Mouse (Mus musculus) layer of hippocampus, postnatal 10 days (tissue): ENCODE measurements at regions not wholly inside any gene's neighbourhood (a gene's known extent, or its start where the extent isn't known, plus 50 kb on each side); places are given as distances from the start of the nearest gene placed in this dataset.

Source experiments
- DNase-seq, 2 experiments: peaks; one replicate each; pipeline ENCODE4 v3.0.0; 2021; ENCODE audit warnings: low spot score in 2 of 2

GRCm38 (mm10) chr10:83895741-83896150 is 173.1 kb downstream of the 1500009L16Rik start:
- no peak for DNase-seq

DNA sequence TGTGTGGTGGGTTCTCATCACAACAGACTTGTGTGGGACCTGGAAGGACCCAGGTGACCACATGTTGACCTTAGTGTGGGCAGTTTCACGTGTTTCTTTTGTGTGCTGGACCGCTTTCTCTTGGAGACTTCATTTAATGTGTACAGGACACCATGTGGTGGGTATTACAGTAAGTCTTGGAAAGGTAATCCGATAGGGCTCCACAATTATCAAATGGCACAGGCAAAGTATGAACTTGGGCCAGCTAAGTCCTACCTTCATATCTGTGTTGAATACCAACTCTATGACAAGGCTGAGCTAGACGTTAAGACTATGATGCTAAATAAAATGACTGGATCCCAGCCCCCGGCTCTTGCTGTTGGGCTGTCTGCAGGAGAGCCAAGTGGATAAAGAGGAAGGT is 173.5 kb downstream of the 1500009L16Rik start:
- no peak for DNase-seq

- no peak for DNase-seq
Observed at GRCm38 (mm10) chr10:83897558-83897957, 174.9 kb downstream of the 1500009L16Rik start.

- peak; percentile 13 to 24 for DNase-seq
Observed at GRCm38 (mm10) chr10:83906751-83907150, 184.1 kb downstream of the 1500009L16Rik start.

GRCm38 (mm10) chr10:83910649-83911370 is 188.1 kb downstream of the 1500009L16Rik start:
- no peak for DNase-seq

GRCm38 (mm10) chr10:83914401-83915132 is 191.9 kb downstream of the 1500009L16Rik start:
- no peak for DNase-seq

- DNase-seq, result no peak
Observed at GRCm38 (mm10) chr10:83915133-83915730, 192.6 kb downstream of the 1500009L16Rik start.

DNA sequence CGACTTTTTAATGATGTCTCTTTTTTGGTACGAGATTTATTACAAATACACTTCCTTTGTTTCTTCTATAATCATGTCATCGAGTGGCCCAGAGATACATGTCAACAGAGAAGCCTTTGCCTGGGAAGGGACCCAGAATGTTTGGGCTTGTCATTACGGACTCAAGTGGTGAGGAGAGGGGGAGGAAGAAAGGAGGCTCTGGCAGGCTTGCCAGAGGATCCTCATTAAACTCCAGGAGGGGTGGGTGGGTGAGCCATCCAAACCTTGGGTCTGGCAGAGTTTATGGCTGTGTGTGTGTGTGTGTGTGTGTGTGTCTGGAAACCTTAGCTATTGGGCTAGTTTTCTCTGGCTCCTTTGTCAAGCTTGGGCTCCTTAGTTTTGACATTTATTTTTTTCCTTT is 204.3 kb downstream of the 1500009L16Rik start:
- peak; percentile 26 to 41 for DNase-seq

- no peak for DNase-seq
Observed at GRCm38 (mm10) chr10:83927554-83927953, 204.9 kb downstream of the 1500009L16Rik start.

- DNase-seq, result no peak
Observed at GRCm38 (mm10) chr10:83931758-83932157, 209.1 kb downstream of the 1500009L16Rik start.

- no peak for DNase-seq
Observed at GRCm38 (mm10) chr10:83933201-83933600, 210.5 kb downstream of the 1500009L16Rik start.

GRCm38 (mm10) chr10:83934498-83934897 is 211.8 kb downstream of the 1500009L16Rik start:
- no peak for DNase-seq

DNA sequence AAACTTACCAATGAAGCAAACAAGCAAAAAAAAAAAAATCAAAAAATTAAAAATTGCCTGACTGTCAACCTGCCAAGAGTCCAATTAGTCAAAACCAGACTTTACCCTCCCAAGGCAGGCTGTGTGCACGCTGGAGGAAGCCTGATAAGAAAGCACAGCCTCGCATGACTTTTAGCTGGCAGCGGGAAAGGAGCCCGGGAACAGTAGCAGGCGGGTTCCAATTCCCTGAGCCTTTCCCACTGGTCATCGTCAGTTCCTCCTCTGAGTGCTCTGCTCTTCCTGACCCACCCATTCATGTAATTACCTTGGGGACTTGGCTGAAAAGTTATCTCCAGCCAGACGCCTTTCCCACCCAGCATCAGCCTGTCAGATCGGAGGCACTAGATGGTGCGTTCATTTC is 214.5 kb downstream of the 1500009L16Rik start:
- DNase-seq, result no peak

DNA sequence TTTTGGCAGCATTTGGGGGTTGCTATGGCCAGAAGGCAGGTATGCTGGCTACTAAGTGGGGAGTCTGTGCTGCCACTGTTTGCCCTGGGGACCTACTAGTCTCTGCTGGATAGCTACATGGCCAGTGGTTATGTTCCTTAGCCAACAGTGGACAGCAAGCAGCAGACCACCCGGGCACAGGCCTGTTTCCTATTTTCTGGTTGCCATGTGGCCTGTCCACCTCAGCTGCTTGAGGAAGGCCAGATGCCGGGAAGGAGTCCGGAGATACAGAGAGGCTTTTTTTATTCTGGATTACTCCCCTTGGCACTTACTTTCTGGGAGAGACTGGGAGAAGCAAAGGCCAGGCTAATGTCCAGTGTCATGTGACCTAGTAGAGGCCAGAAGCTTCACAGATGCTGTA is 219.4 kb downstream of the 1500009L16Rik start:
- DNase-seq, result no peak

DNA sequence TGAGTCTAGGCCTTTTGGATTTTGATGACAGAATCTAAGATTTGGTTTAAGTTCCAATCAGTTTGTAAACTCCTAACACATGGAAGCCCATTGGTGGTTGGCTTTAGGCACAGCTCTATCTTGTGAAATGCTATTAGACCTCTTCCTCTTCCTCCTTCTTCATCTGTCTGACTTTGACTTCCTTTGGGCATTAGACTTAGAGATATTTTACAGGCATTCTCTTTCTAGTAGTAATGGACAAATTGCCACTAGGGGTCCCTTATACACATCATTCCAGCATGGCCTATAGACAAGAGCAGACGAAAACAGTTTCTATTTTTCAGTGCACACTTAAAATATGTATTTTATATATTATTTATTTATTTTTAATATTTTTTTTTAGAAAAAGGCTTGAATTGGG is 221.5 kb downstream of the 1500009L16Rik start:
- no peak for DNase-seq

GRCm38 (mm10) chr10:83944897-83945296 is 222.2 kb downstream of the 1500009L16Rik start:
- no peak for DNase-seq

GRCm38 (mm10) chr10:83945503-83945902 is 222.8 kb downstream of the 1500009L16Rik start:
- DNase-seq, result no peak

GRCm38 (mm10) chr10:83946186-83947176 is 223.8 kb downstream of the 1500009L16Rik start:
- DNase-seq, result no peak

DNA sequence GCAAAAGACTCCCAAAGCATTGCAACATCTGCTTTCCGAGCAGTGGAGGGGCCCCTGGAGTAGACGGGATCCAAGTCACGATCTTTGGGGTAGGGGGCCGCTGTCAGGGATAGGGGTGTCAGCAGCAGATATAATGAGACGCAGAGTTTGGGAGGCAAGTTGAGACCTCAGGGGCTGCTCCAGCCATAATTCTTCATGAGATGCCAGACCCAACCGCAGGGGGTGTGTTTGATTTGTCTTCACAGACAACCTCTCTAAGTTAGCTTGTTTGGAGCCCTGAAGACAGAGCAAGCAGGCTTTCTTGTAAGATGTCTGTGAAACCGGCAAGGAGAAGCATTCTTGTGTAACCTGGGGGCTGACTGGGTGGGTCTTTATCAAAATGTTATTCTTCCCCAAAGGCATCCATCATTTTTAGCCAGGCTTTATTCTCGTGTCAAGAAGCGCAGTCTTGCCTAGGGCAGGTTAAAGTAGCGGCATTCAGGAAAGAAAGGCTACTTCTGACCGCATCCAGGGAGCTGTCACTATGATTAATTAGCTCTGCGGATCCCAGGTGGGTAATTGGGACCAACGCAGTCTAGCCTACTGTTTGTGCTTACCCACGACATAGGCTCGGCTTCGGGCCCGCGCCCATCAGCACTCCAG is 234.6 kb downstream of the 1500009L16Rik start:
- no peak for DNase-seq

GRCm38 (mm10) chr10:83958397-83958796 is 235.7 kb downstream of the 1500009L16Rik start:
- no peak for DNase-seq
